8 mouse cellular contexts compared by ENCODE assay signal in genomic region chr7:114116711-114117351, GRCm38 (mm10). TPM values are rescaled to one million over a fixed set of nuclear protein-coding genes. Genes with fewer than 3 reads are reported as not detected.
DNase-seq lines count a peak whose midpoint lies in the region; ATAC-seq lines count a peak whose summit lies in the region.

No protein-coding gene starts in this region.

- H3K36me3 ChIP-seq in lung, embryonic 15.5 days: no peaks in the 10 kb centered on the region

- H3K9me3 ChIP-seq in lung, embryonic 15.5 days: no peaks in the 10 kb centered on the region

- H3K27ac ChIP-seq in lung, embryonic 15.5 days: peak overlapping the region; percentile 93

- no peaks in the 10 kb centered on the region; the same call in 1 of the 2 replicates for H3K27me3 ChIP-seq in lung, embryonic 15.5 days

- H3K9ac ChIP-seq in lung, embryonic 15.5 days: peak overlapping the region; percentile 79

- peaks cover 14% of the 10 kb centered on the region for H3K4me1 ChIP-seq in lung, embryonic 15.5 days

- H3K4me3 ChIP-seq in lung, embryonic 15.5 days: peak overlapping the region; percentile 83

- WGBS in lung, embryonic 15.5 days: under 1% methylated on average over 73 of the region's 74 CpGs

- peak overlapping the region; percentile 76 for H3K4me2 ChIP-seq in lung, embryonic 15.5 days

- peak; percentile 85 for ATAC-seq in lung, embryonic 15.5 days (ENCODE audit: borderline replicate concordance, extremely low read depth, low FRiP score, low TSS enrichment)

- DNase-seq in 3T3-L1 (ENCODE audit: low read depth, low spot score): peak; percentile 63
- peak; percentile 81 to 90 for DNase-seq in adrenal gland, adult (ENCODE audit: inconsistent age in 2 of 2, low spot score in 1 of 2)
- peak; percentile 86 for DNase-seq in embryo, embryonic 11 days
- peak; percentile 64 for DNase-seq in heart, adult 8-10 months (ENCODE audit: low spot score)
- DNase-seq in kidney, adult 18-20 months: peak; percentile 82
- DNase-seq in ovary, adult 18-20 months (ENCODE audit: low spot score): peak; percentile 70
- DNase-seq in thymus, postnatal 25 days: peak; percentile 54

RNA-seq across cellular contexts. Expression of gene Rras2, which starts 0.8 kb away (rescaled TPM):
- total RNA-seq in heart, adult 8-10 months (2022): 10 to 100 TPM; 42.5 to 68.2 (median 55.1) TPM
- 40.7 and 43.3 TPM in 2 replicates for polyA plus RNA-seq in lung, embryonic 15.5 days (2015; fragmentation: Nextera tagmentation; extraction: Ambion mirVana)

Comparison
In these comparisons a context has a peak if more than half of its experiments do, and no peak if none do; other contexts are left out.
1. Peak in every context shown above with its lines: DNase-seq, ATAC-seq, H3K4me3 ChIP-seq and H3K27ac ChIP-seq.